Mouse (Mus musculus) liver, embryonic 14.5 days (tissue): ENCODE data around the gene Skil. TPM values are rescaled to one million over a fixed set of nuclear protein-coding genes. Genes with fewer than 3 reads are reported as not detected.

ENCODE experiments used
- ATAC-seq: fragments of 200-750 bp; cut with Nextera tagmentation; 2 replicates; pipeline ENCODE4 v1.8.0; 2017; ENCODE audit warnings: moderate number of reproducible peaks, mild to moderate bottlenecking, moderate library complexity; ENCODE audit not compliant: insufficient read depth
- DNase-seq, 3 experiments: peaks; one replicate each; pipeline ENCODE4 v3.0.0-alpha.2; 2012 to 2013; ENCODE audit warnings: low read depth in 3 of 3, low spot score in 3 of 3
- H3K27ac ChIP-seq: fragments of 300-500 bp; sonication (generic); 2 replicates; pipeline ENCODE4 v1.5.1; 2014; ENCODE audit warnings: moderate library complexity, mild to moderate bottlenecking, control low read depth, inconsistent platforms
- H3K27me3 ChIP-seq: fragments of 300-500 bp; sonication (generic); 2 replicates; pipeline ENCODE4 v1.6.1; 2014; ENCODE audit warnings: mild to moderate bottlenecking, low read length, moderate library complexity; ENCODE audit not compliant: control insufficient read depth, insufficient read depth
- H3K36me3 ChIP-seq: fragments of 300-500 bp; sonication (generic); replicated peaks from 2 replicates; pipeline ENCODE4 v1.6.1; 2014; ENCODE audit warnings: low read depth; ENCODE audit not compliant: control insufficient read depth, insufficient read depth
- H3K4me1 ChIP-seq, 2 experiments: fragments of 200-500 bp in 1 of 2; fragments of 300-500 bp in 1 of 2; sonication (generic) in 1 of 2; replicated peaks; 2 replicates each; pipeline ENCODE4 v1.6.1; 2012 to 2014; ENCODE audit warnings: antibody characterized with exemption in 1 of 2, inconsistent platforms in 1 of 2, low read length in 1 of 2; ENCODE audit not compliant: control insufficient read depth in 2 of 2, insufficient read depth in 2 of 2
- H3K4me2 ChIP-seq: fragments of 300-500 bp; sonication (generic); 2 replicates; pipeline ENCODE4 v1.6.1; 2014; ENCODE audit warnings: low read depth, mild to moderate bottlenecking, control low read depth, moderate library complexity
- H3K4me3 ChIP-seq, 2 experiments: fragments of 200-500 bp in 1 of 2; fragments of 300-500 bp in 1 of 2; sonication (generic) in 1 of 2; 2 replicates each; pipeline ENCODE4 v1.5.1; 2012 to 2014; ENCODE audit warnings: low read depth in 2 of 2, low read length in 2 of 2, mild to moderate bottlenecking in 2 of 2, control low read depth in 1 of 2, inconsistent platforms in 1 of 2, moderate library complexity in 1 of 2; ENCODE audit not compliant: insufficient read depth in 1 of 2
- H3K9ac ChIP-seq: fragments of 300-500 bp; sonication (generic); replicated peaks from 2 replicates; pipeline ENCODE4 v1.6.1; 2014; ENCODE audit warnings: mild to moderate bottlenecking, control low read depth, moderate library complexity
- H3K9me3 ChIP-seq: fragments of 300-500 bp; sonication (generic); 2 replicates; pipeline ENCODE4 v1.6.1; 2016; ENCODE audit warnings: low read length, mixed read lengths; ENCODE audit not compliant: control insufficient read depth
- CTCF ChIP-seq: IDR thresholded peaks from 2 replicates; pipeline ENCODE4 v1.5.1; 2016; ENCODE audit warnings: antibody characterized with exemption, low read depth, control low read depth
- EP300 ChIP-seq: IDR thresholded peaks from 2 replicates; pipeline ENCODE4 v1.6.1; 2016; ENCODE audit warnings: antibody characterized with exemption, low read depth
- WGBS: fragments of 180-500 bp; shearing (Covaris S2); extraction: QIAGEN DNeasy Blood & Tissue Kit; methylation state at CpG from one replicate; pipeline ENCODE4 v1.1.7; 2014; ENCODE audit not compliant: insufficient replicate concordance; 5-methylcytosine and 5-hydroxymethylcytosine counted together
- polyA plus RNA-seq, 2 experiments: library from polyadenylated mRNA; depleted of rRNA in 1 of 2; stranded (reverse) in 1 of 2; unstranded in 1 of 2; fragments of >200 nt; fragmentation: Nextera tagmentation in 1 of 2; extraction: Ambion mirVana in 1 of 2; gene quantifications; 2 replicates each; pipeline versions ENCODE4 v1.2.1 to v1.2.3; 2012 to 2014

Skil gene
- polyA plus RNA-seq, 2 experiments: 2.7 to 4.2 TPM

GRCm38 (mm10) chr3:31157776-31158175 is 62.9 kb downstream of the Skil start:
- Histone ChIP-seq H3K9me3 (no peaks in the 10 kb centered on the region), H3K4me2 (no peak overlapping the region), H3K4me3 (no peak overlapping the region), H3K4me1 (no peaks in the 10 kb centered on the region), H3K36me3 (no peaks in the 10 kb centered on the region), H3K27me3 (no peaks in the 10 kb centered on the region), H3K27ac (no peak overlapping the region), H3K9ac (no peak overlapping the region)
- no peak for TF ChIP-seq CTCF
- TF ChIP-seq EP300: no peak
- DNase-seq (no peak), ATAC-seq (no peak)
- WGBS: 70% methylated on average over 15 of the region's 15 CpGs

GRCm38 (mm10) chr3:31160046-31160445 is 65.2 kb downstream of the Skil start:
- no peak overlapping the region for H3K27ac ChIP-seq
- ATAC-seq (no peak), DNase-seq (no peak)
- no peaks in the 10 kb centered on the region for H3K27me3 ChIP-seq
- no peak overlapping the region for H3K4me2 ChIP-seq
- WGBS: 39% methylated on average over 10 of the region's 10 CpGs
- H3K36me3 ChIP-seq: no peaks in the 10 kb centered on the region
- no peaks in the 10 kb centered on the region for H3K9me3 ChIP-seq
- TF ChIP-seq EP300 (no peak), CTCF (no peak)
- H3K9ac ChIP-seq: no peak overlapping the region
- no peaks in the 10 kb centered on the region for H3K4me1 ChIP-seq
- no peak overlapping the region for H3K4me3 ChIP-seq

DNA sequence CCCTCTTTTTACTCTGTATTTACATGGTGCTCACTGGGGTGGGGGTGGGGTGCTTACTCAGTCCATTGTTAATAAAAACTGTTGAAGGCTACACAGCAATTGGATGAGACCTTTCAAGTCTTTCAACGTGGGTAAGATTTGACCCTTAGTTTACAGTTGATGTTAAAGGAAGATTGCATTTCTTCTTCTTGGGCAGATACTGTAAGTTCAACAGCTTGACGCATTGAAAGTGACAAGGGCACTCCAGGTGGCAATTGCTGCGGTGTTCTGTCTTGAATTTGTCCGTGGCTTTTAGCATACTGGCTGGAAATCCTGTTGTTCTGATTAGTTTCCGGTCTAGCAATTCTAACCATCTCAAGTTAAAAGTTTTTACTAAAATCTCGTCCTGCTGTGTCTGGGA is 66.5 kb downstream of the Skil start:
- DNase-seq: no peak
- WGBS: 38% methylated on average over 6 of the region's 6 CpGs
- TF ChIP-seq CTCF: no peak
- no peak for TF ChIP-seq EP300

DNA sequence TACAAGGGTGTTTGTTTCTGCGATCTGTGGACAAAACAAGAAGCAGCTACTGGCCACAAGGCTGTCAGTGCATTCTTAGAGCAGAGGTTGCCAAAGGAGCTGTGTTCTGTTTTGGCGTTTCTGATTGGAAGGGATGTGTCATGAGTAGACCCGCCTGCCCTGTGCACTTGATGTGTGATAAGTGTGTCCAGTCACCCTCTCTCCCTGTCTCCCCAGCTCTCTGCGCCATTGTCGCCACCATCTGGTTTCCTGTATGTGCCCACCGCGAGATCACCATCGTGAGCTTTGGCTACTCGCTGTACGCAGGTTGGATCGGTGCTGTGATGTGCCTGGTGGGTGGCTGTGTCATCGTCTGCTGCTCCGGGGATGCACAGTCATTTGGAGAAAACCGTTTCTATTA is 68.0 kb downstream of the Skil start:
- Histone ChIP-seq H3K9me3 (no peaks in the 10 kb centered on the region), H3K9ac (no peak overlapping the region), H3K4me2 (no peak overlapping the region), H3K4me1 (no peaks in the 10 kb centered on the region), H3K4me3 (no peak overlapping the region), H3K27ac (no peak overlapping the region), H3K36me3 (no peaks in the 10 kb centered on the region), H3K27me3 (no peaks in the 10 kb centered on the region)
- WGBS: 70% methylated on average over 14 of the region's 14 CpGs
- DNase-seq (no peak), ATAC-seq (no peak)
- TF ChIP-seq CTCF: no peak
- TF ChIP-seq EP300: no peak

More for the DNA sequence above, 66.5 kb downstream of the Skil start:
- H3K4me2 ChIP-seq: no peak overlapping the region
- H3K27ac ChIP-seq: no peak overlapping the region
- no peak overlapping the region for H3K9ac ChIP-seq
- no peaks in the 10 kb centered on the region for H3K4me1 ChIP-seq
- H3K27me3 ChIP-seq: no peaks in the 10 kb centered on the region
- H3K36me3 ChIP-seq: no peaks in the 10 kb centered on the region
- ATAC-seq: no peak
- no peaks in the 10 kb centered on the region for H3K9me3 ChIP-seq
- H3K4me3 ChIP-seq: no peak overlapping the region

- WGBS: 65% methylated on average over 3 of the region's 3 CpGs
- Histone ChIP-seq H3K36me3 (no peaks in the 10 kb centered on the region), H3K9me3 (no peaks in the 10 kb centered on the region), H3K27ac (no peak overlapping the region), H3K4me3 (no peak overlapping the region), H3K4me2 (no peak overlapping the region), H3K9ac (no peak overlapping the region), H3K4me1 (no peaks in the 10 kb centered on the region), H3K27me3 (no peaks in the 10 kb centered on the region)
- TF ChIP-seq EP300: no peak
- no peak for TF ChIP-seq CTCF
- DNase-seq (no peak), ATAC-seq (no peak)
These were observed 70.9 kb downstream of the Skil start for GRCm38 (mm10) chr3:31165803-31166202.
